Mouse (Mus musculus): ENCODE results near the gene Sox30. TPM values are rescaled to one million over a fixed set of nuclear protein-coding genes. Genes with fewer than 3 reads are reported as not detected.

The Sox30 gene
- polyA plus RNA-seq, 1 experiment from 2014 or later: 0.23 TPM

GRCm38 (mm10) chr11:46022983-46023382 is 42.9 kb downstream of the Sox30 start:
- DNase-seq (ENCODE audit: low spot score) (no peak), ATAC-seq (ENCODE audit: insufficient number of reproducible peaks, low FRiP score, low TSS enrichment, low read depth) (no peak)
- H3K36me3 ChIP-seq (ENCODE audit: control insufficient read depth, insufficient read depth, low read length): no peaks in the 10 kb centered on the region
- H3K9ac ChIP-seq (ENCODE audit: low read length): no peak overlapping the region
- H3K4me3 ChIP-seq (ENCODE audit: low read depth, low read length): no peak overlapping the region
- H3K27ac ChIP-seq (replicated peaks; ENCODE audit: low read depth, low read length): no peak overlapping the region
- H3K9me3 ChIP-seq (ENCODE audit: control insufficient read depth, low read length): no peaks in the 10 kb centered on the region
- WGBS: 83% methylated on average over 6 of the region's 6 CpGs
- no peak overlapping the region for H3K4me2 ChIP-seq (ENCODE audit: low read depth, severe bottlenecking)
- H3K27me3 ChIP-seq (ENCODE audit: control insufficient read depth, insufficient read depth, low read length): no peaks in the 10 kb centered on the region
- no peaks in the 10 kb centered on the region for H3K4me1 ChIP-seq (ENCODE audit: control insufficient read depth, insufficient read depth, low read length)

DNA sequence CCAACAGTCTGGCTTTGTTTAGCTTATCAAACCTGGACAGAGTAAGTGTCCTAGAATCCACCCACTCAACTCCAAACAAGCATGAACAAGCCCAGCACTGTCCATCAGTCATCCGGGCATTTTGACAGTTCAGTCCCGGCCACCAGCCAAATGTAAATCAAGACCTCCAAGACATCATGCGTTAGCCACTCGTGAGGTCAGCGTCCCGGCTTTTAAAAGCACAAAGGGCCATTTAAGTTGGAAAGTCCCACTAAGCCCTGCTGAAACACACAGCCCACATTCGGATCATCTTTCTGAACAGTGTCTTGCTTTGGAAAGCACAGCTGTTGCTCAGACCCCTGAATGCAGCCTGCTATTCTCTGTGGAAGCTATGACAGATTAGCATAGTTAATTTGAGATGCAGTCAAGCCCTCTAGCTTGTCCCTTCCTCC is 45.9 kb downstream of the Sox30 start:
- 70% methylated on average over 7 of the region's 7 CpGs for WGBS
- Histone ChIP-seq H3K27ac (replicated peaks; ENCODE audit: low read depth, low read length) (no peak overlapping the region), H3K27me3 (ENCODE audit: control insufficient read depth, insufficient read depth, low read length) (no peaks in the 10 kb centered on the region), H3K9ac (ENCODE audit: low read length) (no peak overlapping the region), H3K36me3 (ENCODE audit: control insufficient read depth, insufficient read depth, low read length) (no peaks in the 10 kb centered on the region), H3K4me3 (ENCODE audit: low read depth, low read length) (no peak overlapping the region), H3K9me3 (ENCODE audit: control insufficient read depth, low read length) (no peaks in the 10 kb centered on the region), H3K4me2 (ENCODE audit: low read depth, severe bottlenecking) (no peak overlapping the region), H3K4me1 (ENCODE audit: control insufficient read depth, insufficient read depth, low read length) (no peaks in the 10 kb centered on the region)
- ATAC-seq (ENCODE audit: insufficient number of reproducible peaks, low FRiP score, low TSS enrichment, low read depth): no peak
- no peak for DNase-seq (ENCODE audit: low spot score)

- Histone ChIP-seq H3K4me1 (ENCODE audit: control insufficient read depth, insufficient read depth, low read length) (no peaks in the 10 kb centered on the region), H3K9me3 (ENCODE audit: control insufficient read depth, low read length) (no peaks in the 10 kb centered on the region), H3K9ac (ENCODE audit: low read length) (no peak overlapping the region), H3K36me3 (ENCODE audit: control insufficient read depth, insufficient read depth, low read length) (no peaks in the 10 kb centered on the region), H3K27ac (replicated peaks; ENCODE audit: low read depth, low read length) (no peak overlapping the region), H3K27me3 (ENCODE audit: control insufficient read depth, insufficient read depth, low read length) (no peaks in the 10 kb centered on the region), H3K4me3 (ENCODE audit: low read depth, low read length) (no peak overlapping the region), H3K4me2 (ENCODE audit: low read depth, severe bottlenecking) (no peak overlapping the region)
- no peak for DNase-seq (ENCODE audit: low spot score)
- WGBS: 84% methylated on average over 6 of the region's 6 CpGs
- no peak for ATAC-seq (ENCODE audit: insufficient number of reproducible peaks, low FRiP score, low TSS enrichment, low read depth)
These were observed 48.1 kb downstream of the Sox30 start for GRCm38 (mm10) chr11:46027952-46028814.

DNA sequence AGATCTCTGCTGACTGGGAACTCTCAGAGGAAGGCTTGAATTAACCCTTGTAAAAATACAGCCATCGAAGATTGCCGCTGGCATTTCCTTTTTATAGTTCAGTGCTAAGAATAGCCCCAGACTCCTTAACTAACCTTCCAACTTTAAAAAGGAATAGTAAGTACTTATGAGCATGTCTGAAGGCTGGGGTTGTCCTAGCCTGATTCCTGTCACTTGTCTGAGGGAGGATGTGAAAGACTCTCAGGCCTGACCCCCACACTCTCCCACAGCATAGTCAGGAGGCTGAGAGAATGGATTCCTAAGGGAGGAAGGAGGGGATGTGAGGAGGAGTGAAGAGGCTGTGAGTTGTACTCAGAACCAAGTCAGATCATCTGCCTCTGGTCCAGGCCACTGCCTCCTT is 49.4 kb downstream of the Sox30 start:
- H3K9me3 ChIP-seq (ENCODE audit: control insufficient read depth, low read length): no peaks in the 10 kb centered on the region
- H3K36me3 ChIP-seq (ENCODE audit: control insufficient read depth, insufficient read depth, low read length): no peaks in the 10 kb centered on the region
- no peak overlapping the region for H3K9ac ChIP-seq (ENCODE audit: low read length)
- H3K4me3 ChIP-seq (ENCODE audit: low read depth, low read length): no peak overlapping the region
- 70% methylated on average over 2 of the region's 2 CpGs for WGBS
- H3K4me2 ChIP-seq (ENCODE audit: low read depth, severe bottlenecking): no peak overlapping the region
- H3K27me3 ChIP-seq (ENCODE audit: control insufficient read depth, insufficient read depth, low read length): no peaks in the 10 kb centered on the region
- no peaks in the 10 kb centered on the region for H3K4me1 ChIP-seq (ENCODE audit: control insufficient read depth, insufficient read depth, low read length)
- no peak for ATAC-seq (ENCODE audit: insufficient number of reproducible peaks, low FRiP score, low TSS enrichment, low read depth)
- DNase-seq (ENCODE audit: low spot score): no peak
- H3K27ac ChIP-seq (replicated peaks; ENCODE audit: low read depth, low read length): no peak overlapping the region

DNA sequence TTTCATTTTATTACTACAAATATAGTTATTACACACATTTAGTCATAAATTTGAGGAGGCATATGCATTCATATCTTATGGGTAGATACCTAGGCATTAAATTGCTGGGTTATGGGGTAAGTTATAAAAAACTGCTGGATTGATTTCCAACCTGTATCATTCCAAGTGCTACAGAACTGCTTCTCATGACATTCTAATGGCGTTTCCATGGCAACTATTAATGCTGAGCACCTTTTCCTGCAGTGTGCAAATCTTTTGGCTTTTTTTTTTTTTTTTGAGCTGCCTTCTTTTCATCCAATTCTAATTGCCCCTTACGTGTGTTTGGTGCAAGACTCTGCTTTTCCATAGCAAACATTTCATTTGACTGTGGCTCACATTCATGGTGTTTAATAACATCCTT is 49.9 kb downstream of the Sox30 start:
- no peaks in the 10 kb centered on the region for H3K27me3 ChIP-seq (ENCODE audit: control insufficient read depth, insufficient read depth, low read length)
- H3K9ac ChIP-seq (ENCODE audit: low read length): no peak overlapping the region
- 78% methylated on average over 2 of the region's 2 CpGs for WGBS
- H3K9me3 ChIP-seq (ENCODE audit: control insufficient read depth, low read length): no peaks in the 10 kb centered on the region
- H3K4me1 ChIP-seq (ENCODE audit: control insufficient read depth, insufficient read depth, low read length): no peaks in the 10 kb centered on the region
- H3K36me3 ChIP-seq (ENCODE audit: control insufficient read depth, insufficient read depth, low read length): no peaks in the 10 kb centered on the region
- ATAC-seq (ENCODE audit: insufficient number of reproducible peaks, low FRiP score, low TSS enrichment, low read depth) (no peak), DNase-seq (ENCODE audit: low spot score) (no peak)
- no peak overlapping the region for H3K4me3 ChIP-seq (ENCODE audit: low read depth, low read length)
- H3K4me2 ChIP-seq (ENCODE audit: low read depth, severe bottlenecking): no peak overlapping the region
- H3K27ac ChIP-seq (replicated peaks; ENCODE audit: low read depth, low read length): no peak overlapping the region

DNA sequence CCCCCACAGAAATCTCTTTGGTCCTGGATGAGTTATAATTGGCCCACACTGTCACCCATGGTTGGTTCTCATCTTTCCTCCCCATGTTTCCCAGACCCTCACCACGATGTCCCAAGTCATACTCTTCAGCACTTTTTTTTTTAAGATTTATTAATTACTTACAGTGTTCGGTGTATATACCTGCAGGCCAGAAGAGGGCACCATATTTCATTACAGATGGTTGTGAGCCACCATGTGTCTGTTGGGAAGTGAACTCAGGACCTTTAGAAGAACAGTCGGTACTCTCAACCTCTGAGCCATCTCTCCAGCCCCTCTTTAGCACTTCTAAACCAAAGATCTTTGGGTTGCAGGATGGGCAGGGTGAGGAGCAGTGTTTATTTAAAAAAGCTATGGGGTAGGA is 51.4 kb downstream of the Sox30 start:
- Histone ChIP-seq H3K27ac (replicated peaks; ENCODE audit: low read depth, low read length) (no peak overlapping the region), H3K9me3 (ENCODE audit: control insufficient read depth, low read length) (no peaks in the 10 kb centered on the region), H3K4me3 (ENCODE audit: low read depth, low read length) (no peak overlapping the region), H3K36me3 (ENCODE audit: control insufficient read depth, insufficient read depth, low read length) (no peaks in the 10 kb centered on the region), H3K9ac (ENCODE audit: low read length) (no peak overlapping the region), H3K4me2 (ENCODE audit: low read depth, severe bottlenecking) (no peak overlapping the region), H3K27me3 (ENCODE audit: control insufficient read depth, insufficient read depth, low read length) (no peaks in the 10 kb centered on the region), H3K4me1 (ENCODE audit: control insufficient read depth, insufficient read depth, low read length) (no peaks in the 10 kb centered on the region)
- DNase-seq (ENCODE audit: low spot score): no peak
- no peak for ATAC-seq (ENCODE audit: insufficient number of reproducible peaks, low FRiP score, low TSS enrichment, low read depth)
- 51% methylated on average over 3 of the region's 3 CpGs for WGBS

DNA sequence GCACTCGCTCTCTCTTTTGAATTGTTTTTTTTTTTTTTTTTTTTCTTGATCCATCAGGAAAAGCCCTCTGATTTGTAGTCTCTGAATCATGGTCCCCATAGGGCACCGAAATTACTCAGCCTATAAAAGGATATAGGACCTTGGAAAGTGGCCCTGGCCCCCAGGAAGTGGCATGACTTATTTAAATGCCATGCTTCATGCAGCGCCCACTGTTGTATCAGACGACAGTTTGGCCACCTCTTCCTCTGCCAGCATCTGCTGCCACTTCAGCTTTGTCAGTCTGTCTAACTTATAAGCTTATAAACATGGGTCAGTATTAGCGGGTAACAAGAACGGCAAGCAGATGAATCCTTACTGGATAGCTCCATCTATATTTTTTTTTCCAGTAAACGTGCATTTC is 52.8 kb downstream of the Sox30 start:
- Histone ChIP-seq H3K4me3 (ENCODE audit: low read depth, low read length) (no peak overlapping the region), H3K4me2 (ENCODE audit: low read depth, severe bottlenecking) (no peak overlapping the region), H3K9ac (ENCODE audit: low read length) (no peak overlapping the region), H3K27ac (replicated peaks; ENCODE audit: low read depth, low read length) (no peak overlapping the region), H3K9me3 (ENCODE audit: control insufficient read depth, low read length) (no peaks in the 10 kb centered on the region), H3K36me3 (ENCODE audit: control insufficient read depth, insufficient read depth, low read length) (no peaks in the 10 kb centered on the region), H3K4me1 (ENCODE audit: control insufficient read depth, insufficient read depth, low read length) (no peaks in the 10 kb centered on the region), H3K27me3 (ENCODE audit: control insufficient read depth, insufficient read depth, low read length) (no peaks in the 10 kb centered on the region)
- WGBS: 90% methylated on average over 7 of the region's 7 CpGs
- no peak for DNase-seq (ENCODE audit: low spot score)
- ATAC-seq (ENCODE audit: insufficient number of reproducible peaks, low FRiP score, low TSS enrichment, low read depth): no peak

DNA sequence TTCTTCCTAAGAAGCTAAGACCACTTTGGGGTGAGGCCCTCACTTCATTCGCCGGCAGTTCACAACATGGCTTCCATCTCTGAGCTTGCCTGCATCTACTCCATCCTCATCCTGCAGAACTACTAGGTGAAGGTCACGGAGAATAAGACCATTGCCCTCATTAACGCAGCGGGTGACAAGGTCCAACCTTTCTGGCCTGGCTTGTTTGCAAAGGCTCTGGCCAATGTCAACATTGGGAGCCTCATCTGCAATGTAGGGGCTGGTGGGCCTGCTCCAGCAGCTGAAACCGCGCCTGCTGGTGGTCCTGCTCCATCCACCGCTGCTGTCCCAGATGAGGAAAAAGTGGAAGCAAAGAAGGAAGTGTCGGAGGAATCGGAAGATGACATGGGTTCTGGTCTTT is 56.3 kb downstream of the Sox30 start:
- Histone ChIP-seq H3K4me2 (ENCODE audit: low read depth, severe bottlenecking) (no peak overlapping the region), H3K27me3 (ENCODE audit: control insufficient read depth, insufficient read depth, low read length) (no peaks in the 10 kb centered on the region), H3K4me3 (ENCODE audit: low read depth, low read length) (no peak overlapping the region), H3K4me1 (ENCODE audit: control insufficient read depth, insufficient read depth, low read length) (0 out of 2 replicates have a peak, but pooled peaks cover 3% of the 10 kb centered on the region), H3K9me3 (ENCODE audit: control insufficient read depth, low read length) (no peaks in the 10 kb centered on the region), H3K27ac (replicated peaks; ENCODE audit: low read depth, low read length) (no peak overlapping the region), H3K36me3 (ENCODE audit: control insufficient read depth, insufficient read depth, low read length) (no peaks in the 10 kb centered on the region), H3K9ac (ENCODE audit: low read length) (no peak overlapping the region)
- no peak for DNase-seq (ENCODE audit: low spot score)
- ATAC-seq (ENCODE audit: insufficient number of reproducible peaks, low FRiP score, low TSS enrichment, low read depth): no peak
- 96% methylated on average over 10 of the region's 10 CpGs for WGBS

DNA sequence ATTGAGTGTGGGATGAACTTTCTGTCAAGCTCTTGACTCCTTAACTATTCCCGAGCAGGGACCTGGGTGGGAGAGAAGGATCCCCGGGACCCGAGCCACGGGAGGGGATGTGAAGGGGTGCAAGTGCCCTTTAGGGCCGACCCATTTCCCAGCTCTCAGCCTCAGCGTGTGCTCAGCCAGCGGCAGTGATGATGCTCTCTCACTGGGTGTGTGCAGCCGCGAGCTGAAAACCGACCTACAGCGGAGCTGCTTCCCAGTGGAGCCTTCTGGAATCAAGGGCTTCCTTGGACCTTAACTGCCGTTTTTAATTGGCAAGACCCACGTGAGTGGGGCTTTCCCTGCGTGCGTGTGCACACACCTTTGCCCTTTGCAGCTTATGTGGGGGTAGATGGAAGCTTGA is 58.8 kb downstream of the Sox30 start:
- H3K36me3 ChIP-seq (ENCODE audit: control insufficient read depth, insufficient read depth, low read length): no peaks in the 10 kb centered on the region
- 69% methylated on average over 15 of the region's 15 CpGs for WGBS
- no peak for DNase-seq (ENCODE audit: low spot score)
- H3K9ac ChIP-seq (ENCODE audit: low read length): no peak overlapping the region
- no peak overlapping the region for H3K27ac ChIP-seq (replicated peaks; ENCODE audit: low read depth, low read length)
- no peak overlapping the region for H3K4me2 ChIP-seq (ENCODE audit: low read depth, severe bottlenecking)
- no peaks in the 10 kb centered on the region for H3K9me3 ChIP-seq (ENCODE audit: control insufficient read depth, low read length)
- ATAC-seq (ENCODE audit: insufficient number of reproducible peaks, low FRiP score, low TSS enrichment, low read depth): no peak
- 0 out of 2 replicates have a peak, but pooled peaks cover 3% of the 10 kb centered on the region for H3K4me1 ChIP-seq (ENCODE audit: control insufficient read depth, insufficient read depth, low read length)
- H3K4me3 ChIP-seq (ENCODE audit: low read depth, low read length): no peak overlapping the region
- no peaks in the 10 kb centered on the region for H3K27me3 ChIP-seq (ENCODE audit: control insufficient read depth, insufficient read depth, low read length)

Measured in limb, embryonic 11.5 days (tissue).